Mouse (Mus musculus) megakaryocyte, embryonic 14.5 days (primary cell): ENCODE results near the gene Nup188. TPM values are rescaled to one million over a fixed set of nuclear protein-coding genes. Genes with fewer than 3 reads are reported as not detected.
A peak's percentile ranks its signal among the peaks of the same experiment; 100 is the strongest.

Experiments
- H3K27me3 ChIP-seq: replicated peaks from 2 replicates; pipeline ENCODE3; 2012; ENCODE audit warnings: inconsistent platforms
- H3K36me3 ChIP-seq: replicated peaks from 2 replicates; pipeline ENCODE3; 2012; ENCODE audit warnings: low read length, inconsistent platforms, mixed read lengths
- H3K4me1 ChIP-seq: 2 replicates; pipeline ENCODE4 v1.6.1; 2012; ENCODE audit warnings: inconsistent platforms
- H3K4me3 ChIP-seq: replicated peaks from 2 replicates; pipeline ENCODE3; 2012; ENCODE audit warnings: moderate library complexity, mild to moderate bottlenecking, inconsistent platforms
- H3K9me3 ChIP-seq: 2 replicates; pipeline ENCODE4 v1.6.1; 2012; ENCODE audit warnings: inconsistent platforms
- FLI1 ChIP-seq: IDR thresholded peaks from 2 replicates; pipeline ENCODE4 v1.6.1; 2012; ENCODE audit warnings: low read length, inconsistent platforms, mixed read lengths
- GATA1 ChIP-seq: IDR thresholded peaks from 3 replicates; pipeline ENCODE4 v1.6.1; 2012; ENCODE audit warnings: mixed read lengths, low read length, inconsistent platforms, borderline replicate concordance
- polyA plus RNA-seq: library from polyadenylated mRNA; stranded (reverse); fragments of >175 nt; gene quantifications from 2 replicates; pipeline ENCODE4 v1.2.3, GENCODE M21; 2012; ENCODE audit warnings: low replicate concordance; ENCODE audit not compliant: insufficient read depth

The Nup188 gene
- polyA plus RNA-seq, 1 experiment: 72.2 TPM

GRCm38 (mm10) chr2:30256616-30257350, 29.4 kb upstream of the Nup188 start:
- no peaks in the 10 kb centered on the region for H3K9me3 ChIP-seq
- peak overlapping the region; percentile 33 for H3K4me3 ChIP-seq
- H3K36me3 ChIP-seq: peaks cover 99% of the 10 kb centered on the region
- no peak for TF ChIP-seq GATA1
- TF ChIP-seq FLI1: no peak
- H3K4me1 ChIP-seq: peaks cover 97% of the 10 kb centered on the region
- no peaks in the 10 kb centered on the region for H3K27me3 ChIP-seq

GRCm38 (mm10) chr2:30257699-30258460, 28.3 kb upstream of the Nup188 start:
- H3K36me3 ChIP-seq: peaks cover 99% of the 10 kb centered on the region

DNA sequence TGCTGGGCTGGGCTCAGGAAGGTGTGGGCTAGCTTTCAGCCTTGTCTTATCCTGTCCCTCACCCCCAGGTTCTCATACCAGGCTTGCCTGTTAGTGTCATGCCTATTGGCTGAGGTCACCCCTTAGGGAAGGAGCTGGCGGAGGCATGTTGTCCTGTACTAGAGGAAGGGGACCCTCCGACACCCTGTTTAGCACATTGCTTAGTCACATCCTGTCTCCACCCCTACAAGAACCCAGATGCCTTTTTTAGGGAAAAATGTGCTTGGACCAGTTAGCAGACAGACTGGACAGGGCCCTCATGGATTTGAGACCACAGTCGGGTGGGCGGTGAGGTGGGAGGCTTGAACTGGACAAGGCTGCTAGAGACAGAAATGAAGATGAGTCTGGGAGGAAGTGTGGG, 27.6 kb upstream of the Nup188 start:
- Histone ChIP-seq H3K4me3 (peak overlapping the region; percentile 87), H3K36me3 (peaks cover 99% of the 10 kb centered on the region), H3K4me1 (peaks cover 86% of the 10 kb centered on the region), H3K9me3 (no peaks in the 10 kb centered on the region), H3K27me3 (no peaks in the 10 kb centered on the region)
- TF ChIP-seq FLI1 (no peak), GATA1 (no peak)

More at GRCm38 (mm10) chr2:30257699-30258460, 28.3 kb upstream of the Nup188 start:
- Histone ChIP-seq H3K4me3 (peak overlapping the region; percentile 87), H3K4me1 (peaks cover 90% of the 10 kb centered on the region), H3K27me3 (no peaks in the 10 kb centered on the region), H3K9me3 (no peaks in the 10 kb centered on the region)
- TF ChIP-seq GATA1: no peak
- TF ChIP-seq FLI1: no peak

- H3K27me3 ChIP-seq: no peaks in the 10 kb centered on the region
- peak overlapping the region; percentile 87 for H3K4me3 ChIP-seq
- TF ChIP-seq GATA1 (no peak), FLI1 (no peak)
- peaks cover 83% of the 10 kb centered on the region for H3K4me1 ChIP-seq
- H3K36me3 ChIP-seq: peaks cover 99% of the 10 kb centered on the region
- no peaks in the 10 kb centered on the region for H3K9me3 ChIP-seq
Measured at GRCm38 (mm10) chr2:30259131-30260064, 26.8 kb upstream of the Nup188 start.

- Histone ChIP-seq H3K9me3 (no peaks in the 10 kb centered on the region), H3K27me3 (no peaks in the 10 kb centered on the region), H3K4me3 (no peak overlapping the region), H3K36me3 (peaks cover 99% of the 10 kb centered on the region), H3K4me1 (peaks cover 86% of the 10 kb centered on the region)
- TF ChIP-seq GATA1: no peak
Measured at GRCm38 (mm10) chr2:30261064-30261736, 25.0 kb upstream of the Nup188 start.

GRCm38 (mm10) chr2:30261921-30262839, 24.0 kb upstream of the Nup188 start:
- Histone ChIP-seq H3K4me1 (peaks cover 86% of the 10 kb centered on the region), H3K27me3 (no peaks in the 10 kb centered on the region), H3K4me3 (no peak overlapping the region), H3K9me3 (no peaks in the 10 kb centered on the region), H3K36me3 (peaks cover 94% of the 10 kb centered on the region)
- no peak for TF ChIP-seq FLI1
- no peak for TF ChIP-seq GATA1

DNA sequence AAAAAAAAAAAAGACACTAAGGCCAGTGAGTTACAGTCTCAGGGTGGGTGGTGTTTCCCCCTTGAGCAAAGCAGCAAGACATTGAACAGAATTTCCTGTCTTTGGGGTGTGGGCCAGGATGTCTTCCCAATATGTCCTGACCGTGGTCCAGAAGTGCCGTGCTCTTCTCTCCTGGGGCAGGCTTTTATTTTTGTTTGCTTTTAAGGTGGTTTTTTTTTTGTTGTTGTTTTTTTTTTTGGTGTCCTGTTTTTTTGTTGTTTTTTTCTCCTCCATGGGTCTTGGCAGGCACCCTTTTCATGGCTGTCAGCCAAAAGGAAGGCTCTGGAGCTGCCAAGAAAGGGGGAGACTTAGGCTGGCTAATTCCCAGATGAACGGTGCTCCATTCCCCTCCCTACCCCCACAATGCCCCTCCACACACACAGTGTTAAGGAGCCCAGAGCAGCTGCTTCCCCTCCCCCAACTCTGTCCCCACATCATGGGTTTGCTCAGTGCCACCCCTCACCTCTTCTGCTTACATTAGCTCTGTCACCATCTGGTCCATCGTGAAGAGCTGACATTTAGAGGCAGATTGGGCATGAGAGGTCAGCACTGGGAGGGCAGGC, 23.3 kb upstream of the Nup188 start:
- H3K9me3 ChIP-seq: no peaks in the 10 kb centered on the region
- H3K36me3 ChIP-seq: peaks cover 87% of the 10 kb centered on the region
- H3K4me3 ChIP-seq: no peak overlapping the region
- peaks cover 86% of the 10 kb centered on the region for H3K4me1 ChIP-seq
- TF ChIP-seq FLI1: no peak
- TF ChIP-seq GATA1: no peak
- no peaks in the 10 kb centered on the region for H3K27me3 ChIP-seq

DNA sequence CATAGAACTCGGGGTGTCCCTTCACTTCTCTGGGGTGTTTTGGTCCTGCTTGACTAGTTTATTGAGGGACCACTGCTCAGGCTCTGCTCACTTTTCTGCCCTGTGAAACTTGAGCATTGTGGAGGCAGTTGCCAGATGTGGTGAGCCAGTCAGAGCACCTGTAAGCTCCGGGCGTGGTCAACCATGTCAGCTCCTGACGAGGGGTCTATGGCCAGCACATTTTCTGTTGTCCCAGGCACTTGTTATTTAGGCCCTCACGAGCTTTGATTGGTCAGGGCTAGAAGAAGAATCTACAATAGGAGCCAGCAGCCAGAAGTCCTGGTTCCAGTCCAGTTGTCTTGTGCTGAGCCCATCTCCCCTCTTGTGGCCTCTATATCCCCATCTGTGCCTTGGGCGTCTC, 22.4 kb upstream of the Nup188 start:
- no peaks in the 10 kb centered on the region for H3K9me3 ChIP-seq
- no peak overlapping the region for H3K4me3 ChIP-seq
- no peaks in the 10 kb centered on the region for H3K27me3 ChIP-seq
- H3K4me1 ChIP-seq: peaks cover 86% of the 10 kb centered on the region
- peaks cover 80% of the 10 kb centered on the region for H3K36me3 ChIP-seq
- TF ChIP-seq FLI1 (no peak), GATA1 (no peak)
